Mouse (Mus musculus) CD4-positive helper T cell, adult 2 months (primary cell): ENCODE measurements around the gene Atp9a.
A peak's percentile ranks its signal among the peaks of the same experiment; 100 is the strongest.
"Not testable (repeated sequence)": the region's sequence is repeated elsewhere in the genome, so short reads cannot be mapped to it uniquely, and the experiment has no call there.

ENCODE experiments used
- DNase-seq: peaks from one replicate; pipeline ENCODE4 v3.0.0-alpha.2; 2012; ENCODE audit warnings: low read depth, missing footprints, low spot score

Gene Atp9a

GRCm38 (mm10) chr2:168742059-168742627 is at the start of gene Atp9a:
Gene Atp9a (minus strand): TSS chr2:168742409.
- peak; percentile 79 for DNase-seq

GRCm38 (mm10) chr2:168791115-168791802 is 49.0 kb upstream of the Atp9a start:
- DNase-seq, result no peak

- DNase-seq, result no peak
These were observed 44.0 kb upstream of the Atp9a start for GRCm38 (mm10) chr2:168786174-168786573.

- DNase-seq, result no peak
These were observed 38.4 kb upstream of the Atp9a start for GRCm38 (mm10) chr2:168780596-168780995.

GRCm38 (mm10) chr2:168780024-168780423 is 37.8 kb upstream of the Atp9a start:
- no peak for DNase-seq

GRCm38 (mm10) chr2:168777481-168777880 is 35.3 kb upstream of the Atp9a start:
- no peak for DNase-seq

GRCm38 (mm10) chr2:168776238-168776637 is 34.0 kb upstream of the Atp9a start:
- DNase-seq, result no peak

GRCm38 (mm10) chr2:168769259-168769658 is 27.1 kb upstream of the Atp9a start:
- DNase-seq, result no peak

- no peak for DNase-seq
These were observed 25.4 kb upstream of the Atp9a start, which contains the start of gene Sall4 for GRCm38 (mm10) chr2:168767582-168767981. Gene Sall4 (minus strand): TSS chr2:168767943.

- DNase-seq, result no peak
These were observed 24.5 kb upstream of the Atp9a start for GRCm38 (mm10) chr2:168766538-168767361.

- DNase-seq, result no peak
These were observed 23.7 kb upstream of the Atp9a start for GRCm38 (mm10) chr2:168765696-168766537.

GRCm38 (mm10) chr2:168765065-168765681 is 23.0 kb upstream of the Atp9a start:
- DNase-seq, result no peak

- DNase-seq, result no peak
These were observed 22.3 kb upstream of the Atp9a start for GRCm38 (mm10) chr2:168764460-168764867.

- DNase-seq, result no peak
These were observed 21.6 kb upstream of the Atp9a start for GRCm38 (mm10) chr2:168763785-168764184.

GRCm38 (mm10) chr2:168762411-168762815 is 20.2 kb upstream of the Atp9a start:
- DNase-seq, result no peak

- DNase-seq, result no peak
These were observed 19.7 kb upstream of the Atp9a start for GRCm38 (mm10) chr2:168761954-168762353.

GRCm38 (mm10) chr2:168761141-168761540 is 18.9 kb upstream of the Atp9a start:
- DNase-seq, result no peak

GRCm38 (mm10) chr2:168744406-168744805 is 2.2 kb upstream of the Atp9a start:
- DNase-seq, result not testable (repeated sequence)

- DNase-seq, result peak; percentile 69
These were observed 440 bp upstream of the Atp9a start for GRCm38 (mm10) chr2:168742649-168743048.

GRCm38 (mm10) chr2:168741273-168742058 is 743 bp downstream of the Atp9a start:
- DNase-seq, result peak; percentile 83
